Mouse (Mus musculus): ENCODE measurements around the gene Usp5. TPM values are rescaled to one million over a fixed set of nuclear protein-coding genes. Genes with fewer than 3 reads are reported as not detected.
A peak's percentile ranks its signal among the peaks of the same experiment; 100 is the strongest.

Usp5 gene
- polyA plus RNA-seq, 1 experiment from 2014 or later: 115 TPM

DNA sequence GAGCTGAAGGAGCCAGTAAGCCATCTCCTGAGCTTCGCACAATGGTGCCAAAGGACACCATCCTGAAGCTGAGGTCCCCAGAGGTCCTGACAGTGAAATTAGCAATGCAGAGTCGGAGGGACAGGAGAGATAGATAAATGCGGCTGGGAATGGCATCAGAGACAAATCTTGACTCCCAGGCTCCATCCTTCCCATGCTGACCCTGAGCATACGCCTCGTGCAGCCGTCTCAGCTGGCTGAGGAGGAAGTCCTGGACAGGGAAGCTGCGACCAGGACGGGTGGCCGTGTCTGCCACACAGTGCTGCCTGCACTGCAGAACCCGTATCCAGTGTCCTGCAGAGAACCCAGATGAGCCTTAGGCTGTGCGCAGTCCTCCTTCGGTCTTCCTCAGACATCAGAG lies 25.4 kb upstream of the Usp5 start:
- no peak overlapping the region for H3K27ac ChIP-seq (ENCODE audit: low read depth, low read length)
- no peaks in the 10 kb centered on the region for H3K9me3 ChIP-seq (ENCODE audit: control insufficient read depth, low read length)
- ATAC-seq (replicated peaks; ENCODE audit: low FRiP score) (no peak), DNase-seq (ENCODE audit: low spot score) (no peak)
- H3K4me2 ChIP-seq: no peak overlapping the region
- 55% methylated on average over 12 of the region's 12 CpGs for WGBS
- no peaks in the 10 kb centered on the region; the same call in 1 of the 2 replicates for H3K4me1 ChIP-seq (replicated peaks; ENCODE audit: control insufficient read depth, insufficient read depth, low read length)
- H3K36me3 ChIP-seq (ENCODE audit: control insufficient read depth, insufficient read depth, low read length): no peaks in the 10 kb centered on the region
- H3K4me3 ChIP-seq (ENCODE audit: low read depth, low read length): no peak overlapping the region
- no peak overlapping the region for H3K9ac ChIP-seq (ENCODE audit: low read depth, low read length)
- H3K27me3 ChIP-seq (replicated peaks; ENCODE audit: control insufficient read depth, insufficient read depth, low read length): peaks cover 47% of the 10 kb centered on the region

GRCm38 (mm10) chr6:124850535-124850934 lies 21.3 kb upstream of the Usp5 start:
- no peak for DNase-seq (ENCODE audit: low spot score)
- peaks cover 6% of the 10 kb centered on the region for H3K27me3 ChIP-seq (replicated peaks; ENCODE audit: control insufficient read depth, insufficient read depth, low read length)
- WGBS: 46% methylated on average over 8 of the region's 8 CpGs

DNA sequence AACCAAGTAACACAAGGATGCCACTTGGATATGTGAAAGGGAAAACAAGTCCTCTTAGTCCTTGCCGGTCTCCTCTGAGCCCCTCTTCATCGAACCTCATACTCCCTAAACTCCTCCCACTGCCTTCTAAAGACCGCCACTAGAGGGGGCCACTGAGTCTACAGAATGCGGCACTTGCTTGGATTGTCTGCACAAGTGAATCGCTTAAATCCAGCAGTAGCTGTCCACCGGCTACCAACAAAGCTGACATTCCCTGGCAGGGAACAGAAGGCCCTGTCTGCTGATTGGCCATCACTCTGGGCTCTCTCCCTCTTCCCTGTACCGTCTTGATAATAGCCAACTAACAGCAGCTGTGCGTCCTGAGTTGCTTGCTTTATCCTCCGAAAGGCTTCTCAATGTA lies 18.0 kb upstream of the Usp5 start:
- no peak overlapping the region for H3K27ac ChIP-seq (ENCODE audit: low read depth, low read length)
- WGBS: 13% methylated on average over 9 of the region's 9 CpGs
- H3K4me1 ChIP-seq (replicated peaks; ENCODE audit: control insufficient read depth, insufficient read depth, low read length): peaks cover 3% of the 10 kb centered on the region
- no peak overlapping the region for H3K4me3 ChIP-seq (ENCODE audit: low read depth, low read length)
- no peaks in the 10 kb centered on the region for H3K27me3 ChIP-seq (replicated peaks; ENCODE audit: control insufficient read depth, insufficient read depth, low read length)
- no peaks in the 10 kb centered on the region; the same call in 1 of the 2 replicates for H3K36me3 ChIP-seq (ENCODE audit: control insufficient read depth, insufficient read depth, low read length)
- no peaks in the 10 kb centered on the region for H3K9me3 ChIP-seq (ENCODE audit: control insufficient read depth, low read length)
- peak; percentile 92 for DNase-seq (ENCODE audit: low spot score)
- no peak overlapping the region for H3K9ac ChIP-seq (ENCODE audit: low read depth, low read length)
- ATAC-seq (replicated peaks; ENCODE audit: low FRiP score): peak; percentile 63; the same call in 1 of the 2 replicates
- H3K4me2 ChIP-seq: no peak overlapping the region

More at GRCm38 (mm10) chr6:124850535-124850934, 21.3 kb upstream of the Usp5 start:
- ATAC-seq (replicated peaks; ENCODE audit: low FRiP score): no peak
- Histone ChIP-seq H3K9me3 (ENCODE audit: control insufficient read depth, low read length) (no peaks in the 10 kb centered on the region), H3K9ac (ENCODE audit: low read depth, low read length) (no peak overlapping the region), H3K4me3 (ENCODE audit: low read depth, low read length) (no peak overlapping the region), H3K4me2 (no peak overlapping the region), H3K36me3 (ENCODE audit: control insufficient read depth, insufficient read depth, low read length) (no peaks in the 10 kb centered on the region), H3K27ac (ENCODE audit: low read depth, low read length) (no peak overlapping the region), H3K4me1 (replicated peaks; ENCODE audit: control insufficient read depth, insufficient read depth, low read length) (peaks cover 3% of the 10 kb centered on the region)

DNA sequence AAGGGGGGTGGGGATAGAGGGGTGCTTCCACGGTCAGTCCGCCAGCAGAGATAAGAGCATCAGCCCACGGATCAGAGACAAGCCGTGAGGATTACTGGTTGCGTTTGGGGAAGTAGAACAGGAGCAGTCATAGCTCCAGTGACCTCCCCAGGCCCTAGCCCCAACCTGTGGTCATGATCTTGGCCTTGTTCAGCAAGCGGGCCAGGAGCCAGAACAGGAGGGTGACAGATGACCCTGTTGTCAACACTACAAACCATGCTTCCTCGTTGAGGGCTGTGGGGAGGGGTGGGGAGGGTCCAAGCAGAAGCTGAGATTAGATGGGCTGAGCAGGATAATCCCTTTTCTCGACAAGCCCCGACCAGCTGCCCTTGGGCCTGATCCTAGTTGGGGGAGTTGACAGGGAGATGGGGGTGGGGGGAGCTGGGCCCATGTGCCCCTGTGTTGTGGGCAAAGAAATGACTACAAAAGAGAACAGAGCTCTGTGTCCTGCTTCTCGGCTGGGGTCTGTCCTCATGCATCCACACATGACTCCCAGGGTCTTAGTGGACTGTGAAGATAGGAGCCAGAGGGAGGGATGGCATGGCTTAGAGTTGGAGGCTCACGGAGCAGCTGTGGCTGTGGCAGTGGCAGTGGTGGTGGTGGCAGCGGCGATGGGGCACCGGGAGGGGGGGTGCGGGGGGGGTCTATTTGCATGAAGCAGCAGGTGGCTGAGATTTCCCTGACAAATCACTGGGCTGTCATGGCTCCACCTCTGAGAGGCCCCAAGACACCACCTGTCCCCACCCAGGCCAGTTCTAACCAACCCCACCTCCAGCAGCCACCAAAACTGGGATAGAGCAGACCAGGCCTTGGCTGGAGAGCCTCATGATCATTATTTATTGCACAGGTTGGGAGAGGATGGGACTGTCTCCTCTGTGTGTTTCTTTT lies 11.2 kb upstream of the Usp5 start, which contains the start of gene Gnb3:
TSS of gene Gnb3 (minus strand) at position 35 of the 927 bp plus-strand sequence.
- H3K27me3 ChIP-seq (replicated peaks; ENCODE audit: control insufficient read depth, insufficient read depth, low read length): no peaks in the 10 kb centered on the region; the same call in 1 of the 2 replicates
- peak within 1 kb of the TSS; percentile 14 for H3K4me2 ChIP-seq
- no peaks in the 10 kb centered on the region for H3K9me3 ChIP-seq (ENCODE audit: control insufficient read depth, low read length)
- H3K4me3 ChIP-seq (ENCODE audit: low read depth, low read length): no peak within 1 kb of the TSS
- ATAC-seq (replicated peaks; ENCODE audit: low FRiP score): no peak
- no peak for DNase-seq (ENCODE audit: low spot score)
- WGBS: 28% methylated on average over 15 of the region's 15 CpGs
- no peaks in the 10 kb centered on the region; the same call in 1 of the 2 replicates for H3K36me3 ChIP-seq (ENCODE audit: control insufficient read depth, insufficient read depth, low read length)
- peaks cover 10% of the 10 kb centered on the region for H3K4me1 ChIP-seq (replicated peaks; ENCODE audit: control insufficient read depth, insufficient read depth, low read length)
- H3K27ac ChIP-seq (ENCODE audit: low read depth, low read length): no peak within 1 kb of the TSS
- H3K9ac ChIP-seq (ENCODE audit: low read depth, low read length): peak within 1 kb of the TSS; percentile 25

DNA sequence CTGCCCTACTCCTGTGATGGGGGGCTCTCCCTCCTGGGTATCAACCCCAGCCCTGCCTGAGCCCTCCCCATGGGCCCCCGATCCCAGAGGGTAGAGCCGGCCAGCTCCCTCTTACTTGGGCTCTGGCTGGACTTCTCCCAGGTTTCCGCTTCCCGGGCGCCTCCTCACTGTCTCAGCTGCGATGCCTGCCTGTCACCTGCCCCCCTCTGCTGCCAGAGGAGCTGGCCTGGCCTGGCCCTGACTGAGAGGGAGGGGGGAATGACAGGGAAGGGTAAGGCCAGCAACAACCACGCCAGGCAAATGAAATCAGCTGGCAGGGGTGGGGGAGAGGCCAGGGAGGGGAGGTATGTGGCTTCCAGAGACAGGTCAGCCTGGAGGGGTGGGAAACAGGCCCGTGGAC lies 10.5 kb upstream of the Usp5 start:
- Histone ChIP-seq H3K9ac (ENCODE audit: low read depth, low read length) (peak overlapping the region; percentile 25), H3K4me1 (replicated peaks; ENCODE audit: control insufficient read depth, insufficient read depth, low read length) (peaks cover 10% of the 10 kb centered on the region), H3K36me3 (ENCODE audit: control insufficient read depth, insufficient read depth, low read length) (no peaks in the 10 kb centered on the region; the same call in none of the 2 replicates), H3K27ac (ENCODE audit: low read depth, low read length) (no peak overlapping the region), H3K27me3 (replicated peaks; ENCODE audit: control insufficient read depth, insufficient read depth, low read length) (no peaks in the 10 kb centered on the region; the same call in 1 of the 2 replicates), H3K9me3 (ENCODE audit: control insufficient read depth, low read length) (no peaks in the 10 kb centered on the region), H3K4me2 (peak overlapping the region; percentile 14), H3K4me3 (ENCODE audit: low read depth, low read length) (no peak overlapping the region)
- no peak for DNase-seq (ENCODE audit: low spot score)
- no peak for ATAC-seq (replicated peaks; ENCODE audit: low FRiP score)
- 11% methylated on average over 8 of the region's 8 CpGs for WGBS

DNA sequence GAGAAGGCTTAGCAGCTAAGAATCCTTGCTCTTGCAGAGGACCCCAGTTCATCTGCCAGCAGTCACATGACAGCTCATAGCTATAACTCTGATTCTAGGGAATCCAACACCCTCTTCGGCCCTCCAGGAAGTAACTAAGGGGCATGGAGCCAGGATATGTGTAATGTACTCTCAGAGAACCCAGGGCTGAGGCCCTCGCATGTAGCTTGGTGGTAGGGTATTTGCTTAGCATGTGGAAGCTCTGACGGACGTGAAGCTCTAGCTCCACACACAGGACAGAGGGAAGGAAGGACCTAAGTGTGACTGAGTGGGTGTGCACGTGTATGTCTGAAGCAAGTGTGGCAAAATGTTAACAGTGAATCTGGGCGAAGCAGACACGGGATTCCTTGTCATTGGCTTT lies 7.1 kb upstream of the Usp5 start:
- no peak for DNase-seq (ENCODE audit: low spot score)

GRCm38 (mm10) chr6:124835531-124835930 lies 6.2 kb upstream of the Usp5 start:
- Histone ChIP-seq H3K27ac (ENCODE audit: low read depth, low read length) (no peak overlapping the region), H3K4me1 (replicated peaks; ENCODE audit: control insufficient read depth, insufficient read depth, low read length) (peaks cover 10% of the 10 kb centered on the region), H3K9ac (ENCODE audit: low read depth, low read length) (no peak overlapping the region; the same call in 1 of the 2 replicates)

More for the DNA sequence above, 7.1 kb upstream of the Usp5 start:
- Histone ChIP-seq H3K27me3 (replicated peaks; ENCODE audit: control insufficient read depth, insufficient read depth, low read length) (no peaks in the 10 kb centered on the region; the same call in 1 of the 2 replicates), H3K4me1 (replicated peaks; ENCODE audit: control insufficient read depth, insufficient read depth, low read length) (peaks cover 10% of the 10 kb centered on the region), H3K36me3 (ENCODE audit: control insufficient read depth, insufficient read depth, low read length) (peaks cover 12% of the 10 kb centered on the region), H3K27ac (ENCODE audit: low read depth, low read length) (no peak overlapping the region), H3K9me3 (ENCODE audit: control insufficient read depth, low read length) (no peaks in the 10 kb centered on the region), H3K4me3 (ENCODE audit: low read depth, low read length) (no peak overlapping the region), H3K4me2 (no peak overlapping the region), H3K9ac (ENCODE audit: low read depth, low read length) (no peak overlapping the region)
- WGBS: 76% methylated on average over 7 of the region's 7 CpGs
- ATAC-seq (replicated peaks; ENCODE audit: low FRiP score): no peak

GRCm38 (mm10) chr6:124834512-124835081 lies 5.3 kb upstream of the Usp5 start:
- ATAC-seq (replicated peaks; ENCODE audit: low FRiP score): no peak
- peaks cover 2% of the 10 kb centered on the region for H3K4me1 ChIP-seq (replicated peaks; ENCODE audit: control insufficient read depth, insufficient read depth, low read length)

More at GRCm38 (mm10) chr6:124835531-124835930, 6.2 kb upstream of the Usp5 start:
- ATAC-seq (replicated peaks; ENCODE audit: low FRiP score) (no peak), DNase-seq (ENCODE audit: low spot score) (no peak)
- Histone ChIP-seq H3K4me2 (no peak overlapping the region), H3K4me3 (ENCODE audit: low read depth, low read length) (no peak overlapping the region), H3K27me3 (replicated peaks; ENCODE audit: control insufficient read depth, insufficient read depth, low read length) (no peaks in the 10 kb centered on the region; the same call in 1 of the 2 replicates), H3K9me3 (ENCODE audit: control insufficient read depth, low read length) (no peaks in the 10 kb centered on the region), H3K36me3 (ENCODE audit: control insufficient read depth, insufficient read depth, low read length) (peaks cover 12% of the 10 kb centered on the region)
- 75% methylated on average over 10 of the region's 10 CpGs for WGBS

More at GRCm38 (mm10) chr6:124834512-124835081, 5.3 kb upstream of the Usp5 start:
- Histone ChIP-seq H3K4me2 (no peak overlapping the region), H3K9ac (ENCODE audit: low read depth, low read length) (no peak overlapping the region), H3K27me3 (replicated peaks; ENCODE audit: control insufficient read depth, insufficient read depth, low read length) (no peaks in the 10 kb centered on the region; the same call in 1 of the 2 replicates), H3K27ac (ENCODE audit: low read depth, low read length) (no peak overlapping the region), H3K9me3 (ENCODE audit: control insufficient read depth, low read length) (no peaks in the 10 kb centered on the region), H3K36me3 (ENCODE audit: control insufficient read depth, insufficient read depth, low read length) (peaks cover 12% of the 10 kb centered on the region), H3K4me3 (ENCODE audit: low read depth, low read length) (no peak overlapping the region)
- DNase-seq (ENCODE audit: low spot score): no peak
- whole genome bisulfite sequencing: 73% methylated on average over 6 of the region's 6 CpGs
